Mouse (Mus musculus) heart, embryonic 13.5 days (tissue): ENCODE data around the gene Rhog. TPM values are rescaled to one million over a fixed set of nuclear protein-coding genes. Genes with fewer than 3 reads are reported as not detected.
"Not testable (repeated sequence)": the region's sequence is repeated elsewhere in the genome, so short reads cannot be mapped to it uniquely, and the experiment has no call there.

Experiments
- ATAC-seq: fragments of 200-750 bp; cut with Nextera tagmentation; 2 replicates; pipeline ENCODE4 v1.8.0; 2017; ENCODE audit warnings: moderate TSS enrichment; ENCODE audit not compliant: insufficient number of reproducible peaks, low FRiP score, low TSS enrichment; ENCODE audit errors: extremely low read depth
- H3K27ac ChIP-seq: fragments of 300-500 bp; sonication (generic); replicated peaks from 2 replicates; pipeline ENCODE4 v1.5.1; 2015; ENCODE audit warnings: moderate library complexity, mild to moderate bottlenecking, inconsistent platforms
- H3K27me3 ChIP-seq: fragments of 300-500 bp; sonication (generic); replicated peaks from 2 replicates; pipeline ENCODE4 v1.6.1; 2015; ENCODE audit warnings: mild to moderate bottlenecking, inconsistent platforms
- H3K36me3 ChIP-seq: fragments of 300-500 bp; sonication (generic); 2 replicates; pipeline ENCODE4 v1.6.1; 2015; ENCODE audit warnings: mild to moderate bottlenecking, inconsistent platforms
- H3K4me1 ChIP-seq: fragments of 300-500 bp; sonication (generic); 2 replicates; pipeline ENCODE4 v1.6.1; 2015; ENCODE audit warnings: inconsistent platforms
- H3K4me2 ChIP-seq: fragments of 300-500 bp; sonication (generic); 2 replicates; pipeline ENCODE4 v1.6.1; 2015; ENCODE audit warnings: inconsistent platforms, mild to moderate bottlenecking, moderate library complexity
- H3K4me3 ChIP-seq: fragments of 300-500 bp; sonication (generic); 2 replicates; pipeline ENCODE4 v1.5.1; 2015; ENCODE audit warnings: moderate library complexity, mild to moderate bottlenecking, inconsistent platforms
- H3K9ac ChIP-seq: fragments of 300-500 bp; sonication (generic); 2 replicates; pipeline ENCODE4 v1.6.1; 2015; ENCODE audit warnings: inconsistent platforms, mild to moderate bottlenecking, moderate library complexity
- H3K9me3 ChIP-seq: fragments of 300-500 bp; sonication (generic); 2 replicates; pipeline ENCODE4 v1.6.1; 2016; ENCODE audit warnings: inconsistent platforms
- WGBS: fragments of 180-500 bp; shearing (Covaris S2); methylation state at CpG from one replicate; pipeline ENCODE4 v1.1.7; 2015; ENCODE audit warnings: mixed read lengths; 5-methylcytosine and 5-hydroxymethylcytosine counted together
- polyA plus RNA-seq: library from polyadenylated mRNA; unstranded; fragments of >200 nt; fragmentation: Nextera tagmentation; extraction: Ambion mirVana; gene quantifications from 2 replicates; pipeline ENCODE4 v1.2.1, GENCODE M21; 2015

Gene Rhog
- polyA plus RNA-seq, 1 experiment from 2014 or later = 43.8 TPM

- H3K9ac ChIP-seq = peak overlapping the region; percentile 88
- under 1% methylated on average over 34 of the region's 34 CpGs for WGBS
- peaks cover 28% of the 10 kb centered on the region for H3K27me3 ChIP-seq
- peaks cover 24% of the 10 kb centered on the region for H3K4me1 ChIP-seq
- peak overlapping the region; percentile 85 for H3K4me3 ChIP-seq
- peak overlapping the region; percentile 88 for H3K4me2 ChIP-seq
- peak overlapping the region; percentile 50 for H3K27ac ChIP-seq
- H3K9me3 ChIP-seq = no peaks in the 10 kb centered on the region
- H3K36me3 ChIP-seq = no peaks in the 10 kb centered on the region
- peak; percentile 74 for ATAC-seq
Observed at GRCm38 (mm10) chr7:102267113-102267579, 11.3 kb upstream of the Rhog start.

DNA sequence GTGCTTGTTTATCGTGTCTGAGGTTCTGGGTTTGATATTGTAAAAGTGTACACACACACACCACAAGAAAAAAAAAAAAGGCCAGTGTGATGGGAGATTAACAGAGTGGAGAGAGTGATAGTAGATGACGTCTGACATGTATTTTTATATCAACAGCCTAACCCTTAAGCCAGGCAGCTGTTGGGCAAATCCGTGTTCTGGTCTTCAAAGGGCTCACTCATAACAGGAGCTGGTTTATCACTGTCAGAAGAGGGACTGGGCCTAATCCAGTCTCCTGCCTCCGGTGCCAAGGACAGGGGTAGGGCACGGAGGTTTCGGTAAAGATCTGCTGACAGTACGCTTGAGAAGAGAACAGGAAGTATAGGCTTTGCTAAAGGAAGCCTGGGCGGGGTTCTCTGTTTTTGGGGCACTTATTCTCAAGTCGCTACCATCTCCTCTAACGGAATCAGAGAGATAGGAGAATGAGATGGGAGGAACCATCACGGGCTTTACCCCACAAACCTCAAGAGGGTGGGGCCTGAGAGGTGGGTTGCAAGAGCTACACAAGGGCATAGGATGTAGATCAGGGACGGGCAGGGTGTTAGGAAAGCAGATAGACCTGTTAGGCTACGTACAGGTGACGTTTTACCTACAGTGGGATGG, 10.7 kb upstream of the Rhog start:
- peaks cover 18% of the 10 kb centered on the region for H3K4me1 ChIP-seq
- 34% methylated on average over 14 of the region's 14 CpGs for WGBS
- H3K9me3 ChIP-seq = no peaks in the 10 kb centered on the region
- H3K27ac ChIP-seq = no peak overlapping the region
- no peaks in the 10 kb centered on the region for H3K36me3 ChIP-seq
- peaks cover 28% of the 10 kb centered on the region for H3K27me3 ChIP-seq
- peak overlapping the region; percentile 88 for H3K4me2 ChIP-seq
- H3K9ac ChIP-seq = no peak overlapping the region; the same call in 1 of the 2 replicates
- no peak for ATAC-seq
- peak overlapping the region; percentile 85 for H3K4me3 ChIP-seq

- not testable (repeated sequence) for H3K36me3 ChIP-seq, H3K9ac ChIP-seq, ATAC-seq, H3K9me3 ChIP-seq, H3K4me3 ChIP-seq, H3K4me2 ChIP-seq, H3K27ac ChIP-seq
- peaks cover 18% of the 10 kb centered on the region for H3K4me1 ChIP-seq
- peaks cover 28% of the 10 kb centered on the region for H3K27me3 ChIP-seq
- 88% methylated on average over 10 of the region's 10 CpGs for WGBS
Observed at GRCm38 (mm10) chr7:102266021-102266400, 10.2 kb upstream of the Rhog start.

- Histone ChIP-seq H3K4me3 (no peak overlapping the region), H3K27me3 (peaks cover 12% of the 10 kb centered on the region), H3K9me3 (no peaks in the 10 kb centered on the region), H3K9ac (no peak overlapping the region), H3K4me2 (no peak overlapping the region), H3K36me3 (no peaks in the 10 kb centered on the region), H3K27ac (no peak overlapping the region), H3K4me1 (peaks cover 5% of the 10 kb centered on the region; the same call in 1 of the 2 replicates)
- no peak for ATAC-seq
- 88% methylated on average over 2 of the region's 2 CpGs for WGBS
Observed at GRCm38 (mm10) chr7:102263020-102263419, 7.2 kb upstream of the Rhog start.

GRCm38 (mm10) chr7:102260518-102260917, 4.7 kb upstream of the Rhog start:
- peaks cover 7% of the 10 kb centered on the region for H3K27me3 ChIP-seq
- no peak overlapping the region for H3K9ac ChIP-seq
- no peaks in the 10 kb centered on the region for H3K4me1 ChIP-seq
- no peak overlapping the region for H3K4me3 ChIP-seq
- H3K27ac ChIP-seq = no peak overlapping the region
- H3K4me2 ChIP-seq = no peak overlapping the region
- no peak for ATAC-seq
- no peaks in the 10 kb centered on the region for H3K9me3 ChIP-seq
- no peaks in the 10 kb centered on the region for H3K36me3 ChIP-seq
- WGBS = 73% methylated on average over 1 of the region's 1 CpGs

DNA sequence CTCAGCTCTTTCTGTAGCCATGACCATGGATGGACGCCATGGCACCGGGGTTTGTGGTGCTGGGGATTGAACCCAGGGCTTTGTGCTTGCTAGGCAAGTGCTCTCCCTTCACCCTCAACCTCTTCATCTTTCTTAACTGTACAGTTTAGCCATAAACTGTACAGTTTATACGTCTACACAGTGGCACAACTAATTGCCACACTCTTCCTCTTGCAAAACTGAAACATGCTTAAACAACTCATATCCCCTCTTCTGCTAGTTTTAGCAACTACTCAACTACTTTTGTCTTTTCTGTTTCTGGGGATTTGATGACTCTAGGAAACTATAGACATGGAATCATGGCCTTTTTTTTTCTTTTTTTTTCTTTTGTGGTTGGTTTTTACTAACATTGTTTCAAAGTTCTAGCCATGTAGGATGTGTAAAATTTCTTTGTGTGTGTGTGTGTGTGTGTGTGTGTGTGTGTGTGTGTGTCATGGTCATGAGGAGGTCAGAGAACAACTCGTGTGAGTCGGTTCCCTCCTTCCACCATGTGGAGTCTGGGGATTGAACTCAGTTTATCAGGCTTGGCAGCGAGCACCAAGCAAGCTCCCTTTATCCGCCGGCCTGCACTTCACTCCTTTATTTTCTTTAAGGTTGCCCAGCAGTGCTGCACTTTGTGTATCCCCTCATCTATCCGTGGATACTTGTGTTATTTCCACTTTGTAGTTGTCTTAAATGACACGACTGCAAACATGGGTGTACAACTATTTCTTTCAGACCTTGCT, 4.0 kb upstream of the Rhog start:
- Histone ChIP-seq H3K27ac (no peak overlapping the region), H3K27me3 (peaks cover under 1% of the 10 kb centered on the region), H3K9ac (no peak overlapping the region), H3K4me3 (no peak overlapping the region), H3K9me3 (no peaks in the 10 kb centered on the region), H3K36me3 (no peaks in the 10 kb centered on the region), H3K4me2 (no peak overlapping the region), H3K4me1 (no peaks in the 10 kb centered on the region)
- 70% methylated on average over 10 of the region's 10 CpGs for WGBS
- no peak for ATAC-seq

DNA sequence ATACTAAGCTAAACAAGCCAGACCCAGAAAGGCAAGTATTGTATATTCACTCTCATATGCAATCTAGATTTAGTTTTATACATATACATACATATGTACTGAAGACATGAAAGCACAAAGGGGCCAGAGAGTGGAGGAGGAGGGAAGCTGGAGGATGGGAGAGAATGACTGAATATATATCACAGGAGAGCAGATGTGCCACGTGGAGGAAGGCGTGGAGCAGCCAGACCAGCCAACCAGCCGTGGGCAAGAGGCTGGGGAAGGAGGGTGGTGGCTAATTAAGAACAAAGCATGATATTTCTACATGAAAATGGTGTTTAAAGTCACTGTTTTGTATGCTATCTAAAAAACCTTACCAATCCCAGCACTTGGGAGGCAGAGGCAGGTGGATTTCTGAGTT, 2.9 kb upstream of the Rhog start:
- H3K27me3 ChIP-seq = no peaks in the 10 kb centered on the region
- no peak overlapping the region for H3K9ac ChIP-seq
- no peaks in the 10 kb centered on the region for H3K4me1 ChIP-seq
- no peaks in the 10 kb centered on the region for H3K36me3 ChIP-seq
- no peak overlapping the region for H3K27ac ChIP-seq
- 77% methylated on average over 3 of the region's 3 CpGs for whole genome bisulfite sequencing
- H3K4me3 ChIP-seq = no peak overlapping the region
- no peak for ATAC-seq
- H3K4me2 ChIP-seq = no peak overlapping the region
- no peaks in the 10 kb centered on the region for H3K9me3 ChIP-seq

GRCm38 (mm10) chr7:102258189-102258588, 2.3 kb upstream of the Rhog start:
- no peaks in the 10 kb centered on the region for H3K27me3 ChIP-seq
- H3K4me1 ChIP-seq = no peaks in the 10 kb centered on the region
- H3K36me3 ChIP-seq = no peaks in the 10 kb centered on the region
- no peak overlapping the region for H3K4me2 ChIP-seq
- no peaks in the 10 kb centered on the region for H3K9me3 ChIP-seq
- no peak overlapping the region for H3K27ac ChIP-seq
- H3K4me3 ChIP-seq = no peak overlapping the region
- H3K9ac ChIP-seq = no peak overlapping the region
- 19% methylated on average over 4 of the region's 4 CpGs for WGBS
- ATAC-seq = no peak

- Histone ChIP-seq H3K36me3 (no peaks in the 10 kb centered on the region), H3K9me3 (no peaks in the 10 kb centered on the region), H3K4me3 (no peak overlapping the region), H3K4me2 (no peak overlapping the region), H3K9ac (no peak overlapping the region), H3K4me1 (no peaks in the 10 kb centered on the region), H3K27ac (no peak overlapping the region), H3K27me3 (no peaks in the 10 kb centered on the region)
- ATAC-seq = no peak
- 63% methylated on average over 3 of the region's 3 CpGs for WGBS
Observed at GRCm38 (mm10) chr7:102256636-102257035, 782 bp upstream of the Rhog start.

- Histone ChIP-seq H3K9ac (no peak overlapping the region), H3K4me1 (peaks cover 14% of the 10 kb centered on the region), H3K4me3 (no peak overlapping the region), H3K9me3 (no peaks in the 10 kb centered on the region), H3K36me3 (no peaks in the 10 kb centered on the region), H3K27ac (no peak overlapping the region), H3K4me2 (no peak overlapping the region), H3K27me3 (no peaks in the 10 kb centered on the region)
- no peak for ATAC-seq
- 86% methylated on average over 1 of the region's 1 CpGs for WGBS
Observed at GRCm38 (mm10) chr7:102253631-102254030, 2.2 kb downstream of the Rhog start.

GRCm38 (mm10) chr7:102250631-102251214, 5.1 kb downstream of the Rhog start:
- 1% methylated on average over 33 of the region's 33 CpGs for WGBS
- H3K9me3 ChIP-seq = no peaks in the 10 kb centered on the region
- H3K27me3 ChIP-seq = no peaks in the 10 kb centered on the region
- peak; percentile 79 for ATAC-seq
- H3K4me3 ChIP-seq = peak overlapping the region; percentile 91
- no peaks in the 10 kb centered on the region for H3K36me3 ChIP-seq
- peaks cover 43% of the 10 kb centered on the region for H3K4me1 ChIP-seq
- peak overlapping the region; percentile 78 for H3K4me2 ChIP-seq
- peak overlapping the region; percentile 95 for H3K9ac ChIP-seq
- peak overlapping the region; percentile 96 for H3K27ac ChIP-seq
